Mouse (Mus musculus): ENCODE measurements around the gene Sorl1.

Sorl1 gene

GRCm38 (mm10) chr9:42054339-42055272 lies 69.5 kb downstream of the Sorl1 start:
- DNase-seq (ENCODE audit: low read depth, low spot score), result no peak

- no peak for DNase-seq (ENCODE audit: low read depth, low spot score)
Observed at GRCm38 (mm10) chr9:42053591-42054190, 70.4 kb downstream of the Sorl1 start.

- no peak for DNase-seq (ENCODE audit: low read depth, low spot score)
Observed at GRCm38 (mm10) chr9:42052713-42053356, 71.3 kb downstream of the Sorl1 start.

GRCm38 (mm10) chr9:42048542-42048941 lies 75.6 kb downstream of the Sorl1 start:
- no peak for DNase-seq (ENCODE audit: low read depth, low spot score)

- no peak for DNase-seq (ENCODE audit: low read depth, low spot score)
Observed at GRCm38 (mm10) chr9:42047786-42048185, 76.3 kb downstream of the Sorl1 start.

GRCm38 (mm10) chr9:42046248-42046647 lies 77.8 kb downstream of the Sorl1 start:
- no peak for DNase-seq (ENCODE audit: low read depth, low spot score)

- no peak for DNase-seq (ENCODE audit: low read depth, low spot score)
Observed at GRCm38 (mm10) chr9:42044651-42045050, 79.4 kb downstream of the Sorl1 start.

GRCm38 (mm10) chr9:42043934-42044333 lies 80.2 kb downstream of the Sorl1 start:
- DNase-seq (ENCODE audit: low read depth, low spot score), result no peak

GRCm38 (mm10) chr9:42039000-42039992 lies 84.8 kb downstream of the Sorl1 start:
- DNase-seq (ENCODE audit: low read depth, low spot score), result no peak

GRCm38 (mm10) chr9:42036885-42037284 lies 87.2 kb downstream of the Sorl1 start:
- no peak for DNase-seq (ENCODE audit: low read depth, low spot score)

- no peak for DNase-seq (ENCODE audit: low read depth, low spot score)
Observed at GRCm38 (mm10) chr9:42035995-42036394, 88.1 kb downstream of the Sorl1 start.

- DNase-seq (ENCODE audit: low read depth, low spot score), result no peak
Observed at GRCm38 (mm10) chr9:42035213-42035765, 88.8 kb downstream of the Sorl1 start.

GRCm38 (mm10) chr9:42034116-42034520 lies 90.0 kb downstream of the Sorl1 start:
- no peak for DNase-seq (ENCODE audit: low read depth, low spot score)

- DNase-seq (ENCODE audit: low read depth, low spot score), result no peak
Observed at GRCm38 (mm10) chr9:42033291-42034115, 90.6 kb downstream of the Sorl1 start.

- DNase-seq (ENCODE audit: low read depth, low spot score), result no peak
Observed at GRCm38 (mm10) chr9:42032419-42032818, 91.7 kb downstream of the Sorl1 start.

- DNase-seq (ENCODE audit: low read depth, low spot score), result no peak
Observed at GRCm38 (mm10) chr9:42028807-42029206, 95.3 kb downstream of the Sorl1 start.

- no peak for DNase-seq (ENCODE audit: low read depth, low spot score)
Observed at GRCm38 (mm10) chr9:42024257-42024656, 99.8 kb downstream of the Sorl1 start.

GRCm38 (mm10) chr9:42023383-42023782 lies 100.7 kb downstream of the Sorl1 start:
- DNase-seq (ENCODE audit: low read depth, low spot score), result no peak

GRCm38 (mm10) chr9:42022318-42022717 lies 101.8 kb downstream of the Sorl1 start:
- DNase-seq (ENCODE audit: low read depth, low spot score), result no peak

Measured in forelimb bud, embryonic 11.5 days (tissue).